Mouse (Mus musculus) ES-Bruce4 (cell line): Measurements from ENCODE around the gene Wdr34. TPM values are rescaled to one million over a fixed set of nuclear protein-coding genes. Genes with fewer than 3 reads are reported as not detected.

Experiments
- H3K27ac ChIP-seq: 2 replicates; pipeline ENCODE4 v1.5.1; 2012; ENCODE audit warnings: low read length, inconsistent platforms; ENCODE audit not compliant: insufficient read depth
- H3K27me3 ChIP-seq: 2 replicates; pipeline ENCODE4 v1.6.1; 2012; ENCODE audit warnings: mild to moderate bottlenecking, low read length, inconsistent platforms; ENCODE audit not compliant: control insufficient read depth, poor library complexity, insufficient read depth, severe bottlenecking
- H3K36me3 ChIP-seq: 2 replicates; pipeline ENCODE4 v1.6.1; 2012; ENCODE audit warnings: inconsistent platforms, mild to moderate bottlenecking, low read length, moderate library complexity; ENCODE audit not compliant: control insufficient read depth, poor library complexity, insufficient read depth, severe bottlenecking
- H3K4me1 ChIP-seq: one replicate; pipeline ENCODE4 v1.8.1; 2011; ENCODE audit warnings: low read length; ENCODE audit not compliant: control insufficient read depth, insufficient read depth
- H3K4me3 ChIP-seq: 2 replicates; pipeline ENCODE4 v1.5.1; 2011; ENCODE audit warnings: low read depth, mild to moderate bottlenecking, low read length
- H3K9ac ChIP-seq: 2 replicates; pipeline ENCODE4 v1.6.1; 2012; ENCODE audit warnings: low read depth, mild to moderate bottlenecking, inconsistent platforms; ENCODE audit not compliant: poor library complexity, severe bottlenecking
- H3K9me3 ChIP-seq: replicated peaks from 2 replicates; pipeline ENCODE4 v1.6.1; 2012; ENCODE audit warnings: mild to moderate bottlenecking, low read length, inconsistent platforms; ENCODE audit not compliant: control insufficient read depth, poor library complexity, insufficient read depth, severe bottlenecking
- CTCF ChIP-seq: IDR thresholded peaks from one replicate; pipeline ENCODE4 v1.8.1; 2011; ENCODE audit warnings: low read depth, low read length
- EP300 ChIP-seq: IDR thresholded peaks from 2 replicates; pipeline ENCODE4 v1.6.1; 2011; ENCODE audit warnings: low read depth, low read length; ENCODE audit not compliant: insufficient read depth
- POLR2A ChIP-seq: IDR thresholded peaks from one replicate; pipeline ENCODE4 v1.8.1; 2011; ENCODE audit warnings: low read length; ENCODE audit not compliant: insufficient read depth
- polyA plus RNA-seq: library from polyadenylated mRNA; stranded (reverse); fragments of >200 nt; gene quantifications from 2 replicates; pipeline ENCODE4 v1.2.4, GENCODE M21; 2011; ENCODE audit warnings: low read depth; ENCODE audit not compliant: missing spikeins, insufficient read depth, insufficient read length

Gene Wdr34
- polyA plus RNA-seq, result 20.6 and 22.2 TPM in 2 replicates

- Histone ChIP-seq H3K36me3 (no peaks in the 10 kb centered on the region), H3K9ac (peak within 1 kb of the TSS; percentile 79), H3K27me3 (no peaks in the 10 kb centered on the region), H3K4me3 (peak within 1 kb of the TSS; percentile 78), H3K9me3 (no peaks in the 10 kb centered on the region), H3K27ac (peak within 1 kb of the TSS; percentile 57), H3K4me1 (peaks cover under 1% of the 10 kb centered on the region)
- TF ChIP-seq CTCF (no peak), POLR2A (peak; percentile 53), EP300 (0 out of 2 replicates have a peak, but pooled peaks have one; percentile 27)
These were observed at the start of gene Wdr34 for GRCm38 (mm10) chr2:30048699-30049388. TSS of gene Wdr34 (minus strand) at chr2:30048881.

GRCm38 (mm10) chr2:30095882-30096527 lies 47.3 kb upstream of the Wdr34 start:
- no peak overlapping the region for H3K4me3 ChIP-seq
- H3K9me3 ChIP-seq, result no peaks in the 10 kb centered on the region
- peaks cover 8% of the 10 kb centered on the region for H3K36me3 ChIP-seq
- H3K27me3 ChIP-seq, result no peaks in the 10 kb centered on the region
- H3K4me1 ChIP-seq, result no peaks in the 10 kb centered on the region
- no peak overlapping the region for H3K27ac ChIP-seq
- TF ChIP-seq CTCF, result peak; percentile 60
- no peak for TF ChIP-seq EP300
- no peak for TF ChIP-seq POLR2A
- H3K9ac ChIP-seq, result 0 out of 2 replicates have a peak overlapping the region, but pooled peaks have one; percentile 17

DNA sequence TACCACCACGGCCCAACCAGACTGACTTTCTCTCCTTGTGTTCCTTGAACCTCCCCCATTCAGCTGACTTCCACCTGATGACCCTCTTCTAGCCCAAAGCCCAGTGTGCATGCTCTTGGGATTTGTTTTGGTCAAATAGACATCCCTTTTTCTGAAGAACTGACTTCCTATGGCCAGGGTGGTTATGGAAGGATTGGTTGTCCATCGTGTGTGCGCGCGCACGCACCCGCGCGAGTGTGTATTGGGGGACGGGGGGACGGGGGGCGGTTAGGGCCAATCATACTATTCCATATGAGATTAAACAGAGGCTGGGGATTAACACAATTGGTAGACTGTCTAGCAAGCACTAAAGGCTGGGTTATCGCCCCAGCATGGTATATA lies 45.5 kb upstream of the Wdr34 start:
- TF ChIP-seq CTCF (no peak), POLR2A (no peak), EP300 (no peak)
- H3K4me3 ChIP-seq, result peak overlapping the region; percentile 97
- H3K27me3 ChIP-seq, result no peaks in the 10 kb centered on the region
- peak overlapping the region; percentile 87 for H3K27ac ChIP-seq
- peak overlapping the region; percentile 91 for H3K9ac ChIP-seq
- peaks cover 14% of the 10 kb centered on the region for H3K36me3 ChIP-seq
- no peaks in the 10 kb centered on the region for H3K4me1 ChIP-seq
- no peaks in the 10 kb centered on the region for H3K9me3 ChIP-seq

DNA sequence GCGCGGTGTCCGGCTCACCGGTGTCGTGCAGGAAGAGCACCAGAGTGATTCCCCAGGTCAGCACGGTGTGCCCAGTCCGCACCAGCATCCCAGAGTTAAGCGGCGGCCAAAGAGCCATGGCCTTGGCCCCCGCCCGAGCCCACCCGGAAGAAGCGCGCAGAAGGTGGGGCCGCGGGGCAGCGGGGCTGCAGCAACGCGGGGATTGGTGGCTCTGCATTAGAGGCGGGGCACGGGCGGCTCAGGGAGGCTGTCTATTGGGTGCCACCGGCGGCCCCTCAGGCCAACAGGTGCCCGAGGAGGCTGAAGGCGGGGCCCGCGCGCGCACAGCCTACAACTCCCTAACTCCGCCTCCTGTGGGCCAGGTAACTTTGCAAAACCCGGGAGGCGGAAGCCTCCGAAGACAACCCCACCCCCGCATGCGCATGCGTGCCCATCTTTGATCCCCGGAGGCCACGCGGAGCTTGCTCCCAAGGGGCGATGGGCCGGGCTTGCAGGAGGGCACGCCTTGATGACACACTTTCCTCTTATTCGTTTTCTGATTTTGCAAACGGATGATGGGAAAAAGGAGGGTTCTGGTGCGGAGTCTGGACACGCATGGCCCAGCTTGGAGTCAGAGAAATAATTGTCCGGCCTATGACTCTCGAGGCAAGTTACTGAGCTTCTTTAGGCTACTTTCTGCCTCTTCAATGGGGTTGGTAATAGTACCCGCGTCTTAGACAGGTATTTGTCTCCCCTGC lies 45.0 kb upstream of the Wdr34 start, which contains the start of gene Zdhhc12:
Zdhhc12 (minus strand) TSS at position 178 of the 737 bp plus-strand sequence.
- Histone ChIP-seq H3K4me1 (no peaks in the 10 kb centered on the region), H3K9me3 (no peaks in the 10 kb centered on the region), H3K4me3 (peak within 1 kb of the TSS; percentile 97), H3K36me3 (peaks cover 14% of the 10 kb centered on the region), H3K27ac (peak within 1 kb of the TSS; percentile 87), H3K9ac (peak within 1 kb of the TSS; percentile 91), H3K27me3 (no peaks in the 10 kb centered on the region)
- TF ChIP-seq EP300 (0 out of 2 replicates have a peak, but pooled peaks have one; percentile 18), POLR2A (peak; percentile 76), CTCF (no peak)

DNA sequence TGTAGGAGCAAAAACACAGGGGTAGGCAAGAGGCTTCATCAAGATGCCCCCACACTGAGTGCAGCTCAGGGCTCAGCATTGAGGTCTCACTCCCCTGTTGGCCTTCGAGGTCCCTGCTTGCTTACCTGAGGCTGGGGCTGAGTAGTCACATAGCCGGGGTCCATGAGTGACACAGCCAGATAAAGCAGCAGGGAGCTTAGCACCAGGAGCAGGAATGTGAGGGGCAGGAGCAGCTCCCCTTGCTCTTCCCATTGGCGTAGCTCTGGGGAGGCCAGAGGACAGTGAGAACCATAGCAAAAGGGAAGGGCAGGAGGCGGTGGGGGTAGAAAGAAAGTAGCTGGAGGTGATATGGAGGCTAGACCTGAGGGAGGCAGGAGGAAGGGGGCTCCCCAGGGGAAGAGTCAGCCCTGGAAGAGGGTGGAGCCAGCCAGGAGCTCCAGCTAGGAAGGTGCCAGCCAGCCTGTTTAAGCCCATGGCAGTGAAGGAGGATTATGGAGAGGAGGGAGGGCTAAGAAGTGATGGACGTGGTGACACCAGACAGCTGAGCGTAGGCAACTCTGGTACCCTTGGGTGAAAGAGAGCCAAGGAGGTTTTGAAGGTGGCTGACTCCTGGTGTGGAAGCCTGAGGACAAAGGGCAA lies 43.7 kb upstream of the Wdr34 start:
- Histone ChIP-seq H3K27me3 (no peaks in the 10 kb centered on the region), H3K4me3 (peak overlapping the region; percentile 86), H3K4me1 (no peaks in the 10 kb centered on the region), H3K27ac (no peak overlapping the region), H3K9me3 (no peaks in the 10 kb centered on the region), H3K9ac (peak overlapping the region; percentile 58), H3K36me3 (peaks cover 14% of the 10 kb centered on the region)
- no peak for TF ChIP-seq POLR2A
- no peak for TF ChIP-seq CTCF
- TF ChIP-seq EP300, result no peak
